Mouse (Mus musculus) CH12.LX (cell line): ENCODE data around the gene Gfi1b.
A peak's percentile ranks its signal among the peaks of the same experiment; 100 is the strongest.

ENCODE experiments used
- CHD1 ChIP-seq: IDR thresholded peaks from 2 replicates; pipeline ENCODE4 v1.6.1; 2012; ENCODE audit warnings: low read depth, low read length, improper control_type of control experiment, inconsistent platforms
- CTCF ChIP-seq, 2 experiments: IDR thresholded peaks in 1 of 2; conservative IDR thresholded peaks in 1 of 2; 2 replicates each; pipeline ENCODE4 v1.5.1; 2011 to 2012; ENCODE audit warnings: low read depth in 2 of 2, low read length in 2 of 2, improper control_type of control experiment in 1 of 2, inconsistent platforms in 1 of 2, mild to moderate bottlenecking in 1 of 2, moderate library complexity in 1 of 2
- POLR2A ChIP-seq: IDR thresholded peaks from 2 replicates; pipeline ENCODE4 v1.6.1; 2011; ENCODE audit warnings: low read depth, mild to moderate bottlenecking, improper control_type of control experiment, low read length

- TF ChIP-seq CHD1 (no peak), POLR2A (no peak), CTCF (conservative IDR thresholded peaks at IDR 0.05 in 1 of 2, IDR thresholded peaks at IDR 0.05 in 1 of 2; ENCODE audit: low read depth in 2 of 2, low read length in 2 of 2) (peak; percentile 99 to 100)
These were observed 36.7 kb downstream of the Gfi1b start for GRCm38 (mm10) chr2:28585043-28585571.
